Mouse (Mus musculus): ENCODE results near the gene Glis3. TPM values are rescaled to one million over a fixed set of nuclear protein-coding genes. Genes with fewer than 3 reads are reported as not detected.

The Glis3 gene
- total RNA-seq (2014; rRNA removed) (11.4 and 16.2 TPM in 2 replicates), polyA plus RNA-seq (2015; fragmentation: Nextera tagmentation; extraction: Ambion mirVana) (1.6 and 1.8 TPM in 2 replicates)

DNA sequence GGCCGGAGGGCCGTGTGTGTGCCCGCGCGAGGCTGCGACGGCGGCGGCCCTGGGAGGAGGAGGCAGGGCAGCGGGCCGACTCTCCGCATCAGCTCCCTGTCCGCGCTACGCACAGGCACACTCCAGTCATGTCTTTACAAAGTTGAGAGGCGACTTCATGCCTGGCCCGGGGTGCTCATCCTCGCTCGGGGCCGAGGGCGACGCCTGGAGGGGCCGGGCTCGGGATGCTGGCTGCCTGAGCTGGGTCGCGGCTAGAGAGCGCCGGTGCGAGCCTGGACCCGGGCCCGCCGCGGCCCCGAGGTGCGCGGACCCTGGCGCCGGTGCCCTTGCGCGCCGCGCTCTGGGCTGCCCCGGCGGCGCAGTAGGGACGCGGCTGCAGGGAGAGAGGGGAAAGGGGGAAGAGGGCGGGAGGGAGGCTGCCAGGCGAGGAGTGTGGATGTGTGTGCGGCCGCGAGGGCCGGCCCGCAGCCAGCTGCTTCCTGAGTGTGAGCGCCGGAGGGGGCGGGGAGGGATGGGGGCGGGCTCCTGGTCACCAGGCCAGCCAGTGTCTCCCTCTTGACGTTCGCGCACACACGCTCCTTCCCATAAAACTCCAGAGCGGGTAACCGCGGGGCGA lies at the start of gene Glis3:
TSS of gene Glis3 (minus strand) at position 302 of the 616 bp plus-strand sequence.
- Histone ChIP-seq H3K4me2 (ENCODE audit: low read depth, low read length) (peak within 1 kb of the TSS; percentile 92), H3K27ac (peak within 1 kb of the TSS; percentile 41; the same call in 1 of the 2 replicates), H3K4me1 (ENCODE audit: insufficient read depth, low read length) (peaks cover 12% of the 10 kb centered on the region; the same call in 1 of the 2 replicates), H3K27me3 (ENCODE audit: insufficient read depth, low read length) (peaks cover 11% of the 10 kb centered on the region), H3K9ac (replicated peaks; ENCODE audit: low read length) (peak within 1 kb of the TSS; percentile 42), H3K4me3 (ENCODE audit: low read length) (peak within 1 kb of the TSS; percentile 57), H3K36me3 (ENCODE audit: insufficient read depth, low read length) (no peaks in the 10 kb centered on the region), H3K9me3 (ENCODE audit: low read length) (no peaks in the 10 kb centered on the region)
- ATAC-seq (peak; percentile 90), DNase-seq (ENCODE audit: low spot score) (peak; percentile 76)
- peak; percentile 18; the same call in 1 of the 2 replicates for TF ChIP-seq CTCF (IDR thresholded peaks at IDR 0.05; ENCODE audit: low read depth)
- WGBS, result under 1% methylated on average over 52 of the region's 66 CpGs

DNA sequence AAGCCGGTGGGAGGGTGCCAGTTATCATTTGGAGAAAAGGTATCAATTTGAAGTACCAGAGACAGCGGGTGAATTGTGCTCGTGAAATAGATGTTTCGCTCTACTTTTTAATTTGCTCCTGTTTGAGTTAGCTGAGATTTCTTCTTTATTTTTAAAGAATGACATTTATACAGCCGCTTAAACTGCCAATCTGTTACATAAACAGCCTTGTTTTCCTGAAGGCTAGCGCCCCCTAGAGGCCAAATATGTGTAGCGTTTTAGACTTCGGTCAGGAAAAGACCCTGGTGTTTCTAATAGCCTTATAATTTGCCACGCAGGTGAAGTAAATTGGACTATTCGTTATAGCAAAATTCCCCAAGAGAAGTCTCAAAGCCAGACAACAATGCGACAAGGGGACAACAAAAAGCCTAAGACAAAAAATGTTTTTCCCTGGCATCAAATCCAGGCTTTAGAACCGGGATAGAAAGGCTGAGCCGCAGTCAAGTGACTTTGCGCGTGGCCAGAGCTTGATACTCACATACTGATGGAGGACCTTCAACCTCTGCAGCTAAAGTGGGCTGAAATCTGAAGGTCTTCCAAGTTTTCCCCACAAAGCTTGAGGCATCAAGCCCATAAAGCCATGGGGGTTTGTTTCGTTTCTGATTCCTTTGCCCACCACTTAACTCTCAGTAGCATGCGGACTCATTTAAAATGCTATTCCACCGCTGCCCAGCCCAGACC lies 46.4 kb upstream of the Glis3 start:
- Histone ChIP-seq H3K27me3 (ENCODE audit: insufficient read depth, low read length) (no peaks in the 10 kb centered on the region; the same call in 1 of the 2 replicates), H3K4me1 (ENCODE audit: insufficient read depth, low read length) (no peaks in the 10 kb centered on the region), H3K4me3 (ENCODE audit: low read length) (no peak overlapping the region), H3K4me2 (ENCODE audit: low read depth, low read length) (no peak overlapping the region), H3K9me3 (ENCODE audit: low read length) (no peaks in the 10 kb centered on the region), H3K36me3 (ENCODE audit: insufficient read depth, low read length) (no peaks in the 10 kb centered on the region), H3K27ac (no peak overlapping the region), H3K9ac (replicated peaks; ENCODE audit: low read length) (no peak overlapping the region)
- peak; percentile 87 for TF ChIP-seq CTCF (IDR thresholded peaks at IDR 0.05; ENCODE audit: low read depth)
- WGBS, result 48% methylated on average over 18 of the region's 18 CpGs
- DNase-seq (ENCODE audit: low spot score), result peak; percentile 91
- no peak for ATAC-seq

DNA sequence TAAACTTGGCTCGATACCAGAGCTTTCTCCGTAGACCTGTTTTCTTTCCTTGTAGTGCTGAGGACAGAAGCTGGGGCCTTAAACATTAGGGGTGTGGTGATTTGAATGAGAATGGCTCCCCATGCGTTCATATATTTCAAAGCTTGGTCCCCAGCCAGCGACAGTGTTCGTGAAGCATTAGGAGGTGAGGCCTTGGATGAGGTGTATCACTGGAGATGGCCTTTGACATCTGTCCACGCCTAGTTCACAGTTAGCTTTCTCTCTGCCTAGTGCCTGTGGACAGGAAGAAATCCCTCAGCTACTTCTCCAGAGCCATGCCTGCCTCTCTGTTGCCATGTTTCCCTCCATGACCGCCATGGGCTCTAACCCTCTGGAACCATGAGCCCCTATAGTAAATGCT lies 44.8 kb upstream of the Glis3 start:
- no peak for ATAC-seq
- TF ChIP-seq CTCF (IDR thresholded peaks at IDR 0.05; ENCODE audit: low read depth), result no peak
- 71% methylated on average over 7 of the region's 7 CpGs for WGBS
- no peaks in the 10 kb centered on the region for H3K36me3 ChIP-seq (ENCODE audit: insufficient read depth, low read length)
- H3K9ac ChIP-seq (replicated peaks; ENCODE audit: low read length), result no peak overlapping the region
- no peaks in the 10 kb centered on the region for H3K4me1 ChIP-seq (ENCODE audit: insufficient read depth, low read length)
- H3K9me3 ChIP-seq (ENCODE audit: low read length), result no peaks in the 10 kb centered on the region
- H3K27me3 ChIP-seq (ENCODE audit: insufficient read depth, low read length), result no peaks in the 10 kb centered on the region; the same call in 1 of the 2 replicates
- H3K4me2 ChIP-seq (ENCODE audit: low read depth, low read length), result no peak overlapping the region
- H3K4me3 ChIP-seq (ENCODE audit: low read length), result no peak overlapping the region
- no peak overlapping the region for H3K27ac ChIP-seq
- no peak for DNase-seq (ENCODE audit: low spot score)

DNA sequence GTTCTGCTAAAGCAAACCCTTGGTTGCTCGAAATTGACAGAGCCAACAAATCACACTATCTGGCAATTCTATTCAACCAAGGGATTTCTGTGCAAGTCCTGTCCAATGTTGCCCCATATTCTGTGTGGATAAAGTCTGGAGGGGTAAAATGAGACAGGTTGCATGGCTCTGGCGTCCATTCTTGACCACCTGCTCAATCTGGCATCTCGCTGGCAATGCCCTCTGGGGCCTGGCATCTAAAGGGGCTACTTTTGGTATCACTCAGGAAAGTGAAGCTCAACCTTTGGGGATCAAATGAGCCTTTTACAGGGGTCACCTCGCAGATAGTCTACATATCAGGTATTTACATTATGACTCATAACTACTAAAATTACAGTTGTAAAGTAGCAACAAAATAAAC lies 42.7 kb upstream of the Glis3 start:
- DNase-seq (ENCODE audit: low spot score), result no peak
- no peak for ATAC-seq
- H3K4me1 ChIP-seq (ENCODE audit: insufficient read depth, low read length), result no peaks in the 10 kb centered on the region
- H3K4me2 ChIP-seq (ENCODE audit: low read depth, low read length), result no peak overlapping the region
- 76% methylated on average over 4 of the region's 4 CpGs for WGBS
- no peak overlapping the region for H3K4me3 ChIP-seq (ENCODE audit: low read length)
- H3K9me3 ChIP-seq (ENCODE audit: low read length), result no peaks in the 10 kb centered on the region
- H3K27ac ChIP-seq, result no peak overlapping the region
- no peaks in the 10 kb centered on the region for H3K36me3 ChIP-seq (ENCODE audit: insufficient read depth, low read length)
- no peak overlapping the region for H3K9ac ChIP-seq (replicated peaks; ENCODE audit: low read length)
- H3K27me3 ChIP-seq (ENCODE audit: insufficient read depth, low read length), result no peaks in the 10 kb centered on the region; the same call in 1 of the 2 replicates
- TF ChIP-seq CTCF (IDR thresholded peaks at IDR 0.05; ENCODE audit: low read depth), result no peak

DNA sequence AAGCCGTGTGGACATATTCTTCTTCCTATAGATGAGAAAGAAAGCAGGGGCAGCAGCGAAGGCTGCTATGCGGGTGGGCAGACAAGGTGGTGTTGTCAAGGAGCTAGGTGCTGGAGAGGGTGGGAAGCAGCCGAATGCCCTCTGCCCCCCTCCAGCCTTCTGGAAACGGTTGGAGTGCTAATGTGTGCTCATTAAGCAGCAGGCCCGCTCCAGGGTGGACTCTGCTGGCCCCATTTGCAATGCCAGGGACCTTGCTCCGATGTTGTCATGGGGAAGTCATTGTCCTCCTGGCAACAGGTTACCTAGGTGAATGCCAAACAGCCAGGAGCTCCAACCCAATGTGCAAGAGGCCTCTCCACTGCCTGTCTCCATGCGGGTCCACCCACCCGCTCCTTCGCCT lies 42.0 kb upstream of the Glis3 start:
- H3K36me3 ChIP-seq (ENCODE audit: insufficient read depth, low read length), result no peaks in the 10 kb centered on the region
- H3K4me1 ChIP-seq (ENCODE audit: insufficient read depth, low read length), result no peaks in the 10 kb centered on the region
- H3K27me3 ChIP-seq (ENCODE audit: insufficient read depth, low read length), result no peaks in the 10 kb centered on the region; the same call in 1 of the 2 replicates
- H3K9me3 ChIP-seq (ENCODE audit: low read length), result no peaks in the 10 kb centered on the region
- H3K9ac ChIP-seq (replicated peaks; ENCODE audit: low read length), result no peak overlapping the region
- 63% methylated on average over 10 of the region's 10 CpGs for WGBS
- no peak overlapping the region for H3K4me3 ChIP-seq (ENCODE audit: low read length)
- H3K4me2 ChIP-seq (ENCODE audit: low read depth, low read length), result no peak overlapping the region
- no peak overlapping the region for H3K27ac ChIP-seq
- no peak for TF ChIP-seq CTCF (IDR thresholded peaks at IDR 0.05; ENCODE audit: low read depth)
- DNase-seq (ENCODE audit: low spot score) (peak; percentile 14), ATAC-seq (peak; percentile 61; the same call in 1 of the 2 replicates)

DNA sequence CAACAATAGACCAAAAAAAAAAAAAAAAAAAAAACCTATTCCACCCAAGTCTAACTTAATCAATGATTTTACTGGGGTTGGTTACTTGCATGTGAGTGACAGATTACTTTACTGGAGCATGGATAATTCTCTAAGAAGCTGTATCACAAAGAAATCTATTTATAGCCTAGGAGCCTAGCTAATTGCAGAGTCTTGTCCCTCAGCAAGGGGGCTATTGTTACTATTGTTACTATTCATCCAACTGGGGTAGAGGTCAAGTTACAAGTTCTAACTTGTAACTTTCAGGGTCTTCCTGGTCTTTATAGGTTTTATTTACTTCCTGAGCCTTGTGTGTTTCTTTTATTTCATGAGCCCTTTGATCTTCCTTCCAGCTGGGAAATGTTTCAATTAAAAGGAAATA lies 40.1 kb upstream of the Glis3 start:
- ATAC-seq, result no peak
- no peak overlapping the region for H3K27ac ChIP-seq
- no peak overlapping the region for H3K9ac ChIP-seq (replicated peaks; ENCODE audit: low read length)
- DNase-seq (ENCODE audit: low spot score), result no peak
- H3K36me3 ChIP-seq (ENCODE audit: insufficient read depth, low read length), result no peaks in the 10 kb centered on the region
- no peaks in the 10 kb centered on the region for H3K4me1 ChIP-seq (ENCODE audit: insufficient read depth, low read length)
- H3K4me3 ChIP-seq (ENCODE audit: low read length), result no peak overlapping the region
- H3K4me2 ChIP-seq (ENCODE audit: low read depth, low read length), result no peak overlapping the region
- H3K27me3 ChIP-seq (ENCODE audit: insufficient read depth, low read length), result no peaks in the 10 kb centered on the region; the same call in 1 of the 2 replicates
- TF ChIP-seq CTCF (IDR thresholded peaks at IDR 0.05; ENCODE audit: low read depth), result no peak
- no peaks in the 10 kb centered on the region for H3K9me3 ChIP-seq (ENCODE audit: low read length)

Data from hindbrain, postnatal 0 days (tissue).